Mouse (Mus musculus): Measurements from ENCODE around the gene Qtrt1.

GRCm38 (mm10) chr9:21408624-21409023 lies 3.0 kb upstream of the Qtrt1 start:
- TF ChIP-seq EP300 (IDR thresholded peaks at IDR 0.05), result no peak
- TF ChIP-seq CTCF (IDR thresholded peaks at IDR 0.05), result no peak
